Mouse (Mus musculus): ENCODE results near the gene Olfr517. TPM values are rescaled to one million over a fixed set of nuclear protein-coding genes. Genes with fewer than 3 reads are reported as not detected.

The Olfr517 gene
- total RNA-seq (2021): not detected
- long read RNA-seq, experiment 1: 0 reads
- long read RNA-seq, experiment 2: 0 reads

DNA sequence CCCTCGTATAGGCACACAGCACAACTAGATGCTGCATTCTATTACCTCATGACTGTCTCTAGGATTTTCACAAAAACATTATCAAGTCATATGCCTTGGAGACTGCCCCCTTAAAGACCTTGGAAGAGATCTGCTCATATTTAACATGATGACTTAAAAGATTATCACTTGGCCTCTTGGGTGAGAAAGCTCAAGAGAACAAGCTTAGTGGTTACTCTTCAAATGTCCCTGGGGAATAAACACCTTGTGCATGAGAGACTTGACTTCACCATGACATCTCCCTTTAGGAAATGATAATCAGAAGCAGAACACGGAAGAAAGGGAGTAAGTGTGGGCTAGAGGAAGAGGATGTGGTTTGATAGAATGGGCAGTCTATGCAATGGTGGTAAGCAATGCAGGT, at the start of gene Olfr517:
Gene Olfr517, minus strand, starts transcription at position 101 of the 400 bp plus-strand sequence.
- DNase-seq: no peak

DNA sequence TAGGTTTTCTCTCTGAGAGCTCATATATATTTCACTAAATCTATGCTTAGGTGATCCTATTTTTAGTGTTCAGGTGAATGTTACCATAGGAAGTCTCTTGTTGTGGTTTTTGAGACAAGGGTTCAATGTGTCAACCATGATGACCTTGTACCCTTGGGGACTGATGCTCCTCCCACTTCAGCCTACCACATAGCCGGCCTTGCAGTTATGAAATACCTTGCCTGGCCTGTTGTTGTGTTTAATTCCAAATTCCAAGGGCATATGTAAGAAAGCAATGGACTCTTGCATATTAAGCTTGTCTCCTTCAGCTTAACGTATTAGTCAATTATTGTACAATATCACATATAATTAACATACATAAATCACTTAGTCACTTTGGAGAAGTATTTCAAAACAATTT, 31.8 kb upstream of the Olfr517 start:
- no peak for DNase-seq

DNA sequence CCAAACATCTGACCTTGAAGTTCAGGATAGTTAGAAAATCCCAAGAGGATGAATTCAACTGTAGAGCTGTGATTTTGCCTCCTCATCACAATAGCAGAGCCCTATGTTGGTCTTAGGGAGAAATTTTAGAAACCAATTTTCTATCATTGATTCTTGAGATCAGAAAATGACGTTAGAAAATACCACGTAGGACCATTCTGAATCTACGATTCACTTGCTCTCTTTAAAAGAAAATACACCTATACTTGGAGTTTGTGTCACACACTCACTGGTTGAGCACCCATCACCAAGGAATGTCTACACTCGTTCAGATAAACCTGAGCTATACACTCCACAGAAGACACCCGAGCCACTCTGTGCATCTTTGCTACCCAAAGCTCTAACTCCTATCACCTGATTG, 22.1 kb upstream of the Olfr517 start, which contains the start of gene Olfr519:
Gene Olfr519, minus strand, starts transcription at position 101 of the 400 bp plus-strand sequence.
- DNase-seq: no peak

DNA sequence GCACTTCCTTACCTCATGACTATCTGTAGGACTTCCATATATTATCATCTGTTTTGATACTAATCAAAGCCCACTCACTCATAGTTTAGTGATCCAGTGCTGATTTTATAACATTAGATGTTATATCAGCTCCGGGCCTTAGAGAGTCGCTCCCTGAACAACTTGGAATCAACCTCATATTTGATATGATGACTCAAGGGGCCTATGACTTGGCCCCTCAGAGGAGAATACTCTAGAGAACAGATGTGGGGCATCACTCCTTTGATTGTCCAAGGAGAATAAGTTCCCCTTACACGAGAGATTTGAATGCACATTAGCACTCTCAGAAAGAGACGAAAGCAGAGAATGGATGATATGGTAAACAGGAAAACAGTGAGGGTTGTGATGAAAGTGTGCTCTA, 12.7 kb upstream of the Olfr517 start, which contains the start of gene Olfr518:
Gene Olfr518, minus strand, starts transcription at position 101 of the 400 bp plus-strand sequence.
- DNase-seq: no peak

DNA sequence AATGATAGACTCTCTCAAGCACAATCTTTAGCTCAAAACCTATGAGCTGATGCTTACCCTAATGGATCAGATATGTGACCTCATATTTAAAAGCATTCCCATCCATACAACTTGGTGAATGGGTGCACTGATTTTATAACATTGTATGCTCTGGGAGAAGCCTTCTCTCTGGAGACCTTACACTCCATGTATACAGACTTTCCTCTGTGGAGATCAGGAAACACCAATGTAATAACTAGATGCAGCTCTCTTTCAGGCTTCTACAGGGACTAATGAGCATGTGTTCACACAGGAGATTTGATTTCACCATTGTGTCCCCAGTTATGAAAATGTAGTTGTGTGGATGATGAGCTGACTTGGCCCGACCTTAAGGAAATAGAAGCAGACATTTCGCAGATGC, 21.8 kb downstream of the Olfr517 start, which contains the start of gene Olfr516:
Gene Olfr516, minus strand, starts transcription at position 101 of the 400 bp plus-strand sequence.
- no peak for DNase-seq

DNA sequence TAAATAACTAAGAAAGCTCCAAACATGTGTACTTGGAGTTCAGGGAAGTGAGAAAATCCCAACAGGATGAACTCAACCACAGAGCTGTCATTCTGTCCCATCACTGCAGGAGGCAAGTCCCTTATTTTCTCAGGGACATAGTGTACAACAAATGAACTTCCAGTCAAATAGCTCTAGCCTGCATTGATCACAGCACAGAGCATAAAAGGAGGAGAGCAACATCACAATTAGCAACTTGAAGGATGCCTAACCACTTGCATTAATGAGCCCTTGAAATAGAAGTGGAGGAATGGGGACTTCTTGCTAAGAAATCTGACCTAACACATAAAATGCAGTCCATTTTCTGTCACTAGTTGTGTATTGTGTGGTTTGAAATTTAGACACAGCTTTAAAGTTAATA, 46.3 kb downstream of the Olfr517 start, which contains the start of gene Olfr514:
Gene Olfr514, minus strand, starts transcription at position 101 of the 400 bp plus-strand sequence.
- no peak for DNase-seq

Other genes starting within 250 kb of the Olfr517 start
- gene Olfr508, start 242.4 kb downstream of the Olfr517 start, total RNA-seq (2021): not detected
- not detected for gene Olfr509, start 220.5 kb downstream of the Olfr517 start, total RNA-seq (2021)
- not detected for gene Olfr510, start 206.0 kb downstream of the Olfr517 start, total RNA-seq (2021)
- gene Olfr512, start 159.1 kb downstream of the Olfr517 start, total RNA-seq (2021): not detected
- not detected for gene Olfr513, start 121.4 kb downstream of the Olfr517 start, total RNA-seq (2021)
- not detected for gene Olfr514, start 46.4 kb downstream of the Olfr517 start, total RNA-seq (2021)
- gene Olfr516, start 21.9 kb downstream of the Olfr517 start, total RNA-seq (2021): not detected
- not detected for gene Olfr518, start 12.6 kb upstream of the Olfr517 start, total RNA-seq (2021)
- gene Olfr519, start 22.0 kb upstream of the Olfr517 start, total RNA-seq (2021): not detected
- gene Nlrp10, start 57.8 kb upstream of the Olfr517 start, total RNA-seq (2021): under 1 TPM; 0.68 to 0.79 TPM
- gene Eif3f, start 62.0 kb upstream of the Olfr517 start, total RNA-seq (2021): 100 to 1,000 TPM; 121 to 122 TPM
- 1 to 10 TPM; 1.9 to 3.0 TPM for gene Tub, start 78.0 kb upstream of the Olfr517 start, total RNA-seq (2021)
- gene Ric3, start 211.0 kb upstream of the Olfr517 start, total RNA-seq (2021): 1 to 10 TPM; 1.1 to 1.4 TPM